Mouse (Mus musculus) embryonic facial prominence, embryonic 15.5 days (tissue): ENCODE data around the gene Mrps2. TPM values are rescaled to one million over a fixed set of nuclear protein-coding genes. Genes with fewer than 3 reads are reported as not detected.

ENCODE experiments used
- polyA plus RNA-seq: library from polyadenylated mRNA; unstranded; fragments of >200 nt; fragmentation: Nextera tagmentation; extraction: Ambion mirVana; gene quantifications from 2 replicates; pipeline ENCODE4 v1.2.1, GENCODE M21; 2015

The Mrps2 gene
- polyA plus RNA-seq, 1 experiment from 2014 or later, result 54.8 TPM

Other genes starting within 250 kb of the Mrps2 start
- 5.3 and 6.5 TPM in 2 replicates for gene Ppp1r26, start 21.3 kb upstream of the Mrps2 start, polyA plus RNA-seq
- gene 1700007K13Rik, start 1.7 kb upstream of the Mrps2 start, polyA plus RNA-seq, result 6.9 and 11.8 TPM in 2 replicates
- gene Gbgt1, start 28.8 kb downstream of the Mrps2 start, polyA plus RNA-seq, result 0.95 and 1.2 TPM in 2 replicates
- 1.7 and 2.2 TPM in 2 replicates for gene Gm10134, start 38.0 kb downstream of the Mrps2 start, polyA plus RNA-seq
- gene Ralgds, start 45.1 kb downstream of the Mrps2 start, polyA plus RNA-seq, result 69.3 and 70.8 TPM in 2 replicates
- 0.08 TPM in 1 of 2 replicates, not detected in the other for gene Cel, start 95.3 kb downstream of the Mrps2 start, polyA plus RNA-seq
- gene Gtf3c5, start 115.7 kb downstream of the Mrps2 start, polyA plus RNA-seq, result 45.9 and 47.7 TPM in 2 replicates
- gene Gfi1b, start 153.9 kb downstream of the Mrps2 start, polyA plus RNA-seq, result not detected in 2 replicates
- gene Tsc1, start 173.2 kb downstream of the Mrps2 start, polyA plus RNA-seq, result 17.2 and 18.0 TPM in 2 replicates
- gene Spaca9, start 231.7 kb downstream of the Mrps2 start, polyA plus RNA-seq, result 7.4 and 10.3 TPM in 2 replicates
- 2.9 and 6.5 TPM in 2 replicates for gene Ak8, start 232.1 kb downstream of the Mrps2 start, polyA plus RNA-seq